9 mouse cellular contexts compared by ENCODE assay signal in the genomic region with DNA sequence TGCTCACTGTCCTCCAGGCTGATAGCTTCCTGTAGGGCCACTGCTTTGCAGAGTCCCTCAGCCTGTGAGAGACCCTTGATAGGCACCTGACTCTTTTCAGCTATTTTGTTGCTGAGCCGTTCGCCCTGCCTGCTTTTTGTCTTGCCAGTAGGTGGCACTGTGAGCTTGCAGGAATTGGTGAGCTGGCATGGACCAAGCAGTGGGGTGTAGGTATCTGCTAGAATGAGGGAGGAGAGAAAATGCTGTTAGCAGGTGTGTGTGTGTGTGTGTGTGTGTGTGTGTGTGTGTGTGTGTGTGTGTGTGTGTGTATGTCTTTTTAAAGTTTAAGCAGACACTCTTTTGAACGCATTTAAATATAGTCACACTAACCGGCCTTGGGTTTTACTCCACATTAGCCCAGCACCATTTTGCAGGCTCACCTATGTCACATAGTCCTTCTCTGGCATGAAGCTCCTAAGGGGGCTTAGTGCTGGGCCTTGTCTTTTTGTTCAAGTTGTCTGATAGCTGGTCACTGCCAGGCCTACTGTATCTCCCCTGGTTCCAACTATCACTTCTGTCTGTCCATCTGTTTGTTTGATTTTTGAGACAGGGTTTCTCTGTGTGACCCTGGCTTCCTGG. TPM values are rescaled to one million over a fixed set of nuclear protein-coding genes. Genes with fewer than 3 reads are reported as not detected.
DNase-seq lines count a peak whose midpoint lies in the region; ATAC-seq and TF ChIP-seq lines count a peak whose summit lies in the region.
"Had no signal": no experiment of that assay in that cellular context is flagged by ENCODE, and none has a peak within 500 bp of the region (broad histone marks: within the 10 kb centered on the region; RNA-seq: fewer than 3 reads in every experiment).

No protein-coding gene starts in this region.

- H3K27ac ChIP-seq in kidney, embryonic 16.5 days (ENCODE audit: low read length) = no peak overlapping the region
- no peak overlapping the region for H3K27ac ChIP-seq in liver, adult 2 months (replicated peaks; ENCODE audit: insufficient read depth, low read depth, low read length)
- H3K27ac ChIP-seq in neural tube, embryonic 12.5 days = no peak overlapping the region
- no peak overlapping the region for H3K27ac ChIP-seq in stomach, embryonic 15.5 days
- H3K27ac ChIP-seq: embryonic facial prominence, embryonic 15.5 days had no signal

- 25% methylated on average over 4 of the region's 4 CpGs for WGBS in kidney, embryonic 16.5 days
- WGBS in liver, adult 2 months = 36% methylated on average over 4 of the region's 4 CpGs
- WGBS in neural tube, embryonic 12.5 days = 31% methylated on average over 4 of the region's 4 CpGs
- 17% methylated on average over 4 of the region's 4 CpGs for WGBS in stomach, embryonic 15.5 days

- TF ChIP-seq CTCF in liver, adult 2 months (IDR thresholded peaks at IDR 0.05; ENCODE audit: low read depth, low read length) = peak; percentile 96

- H3K27me3 ChIP-seq in kidney, embryonic 16.5 days (ENCODE audit: insufficient read depth, low read length) = peaks cover 13% of the 10 kb centered on the region
- H3K27me3 ChIP-seq in liver, adult 2 months (ENCODE audit: control insufficient read depth, insufficient read depth, low read length) = no peaks in the 10 kb centered on the region; the same call in 1 of the 2 replicates
- H3K27me3 ChIP-seq in neural tube, embryonic 12.5 days (replicated peaks) = peaks cover 6% of the 10 kb centered on the region; the same call in 1 of the 2 replicates
- H3K27me3 ChIP-seq in stomach, embryonic 15.5 days (replicated peaks) = peaks cover 14% of the 10 kb centered on the region; the same call in 1 of the 2 replicates

- no peaks in the 10 kb centered on the region for H3K79me2 ChIP-seq in liver, adult 2 months (ENCODE audit: control insufficient read depth, insufficient read depth, low read length)

- H3K4me2 ChIP-seq in kidney, embryonic 16.5 days (replicated peaks; ENCODE audit: low read depth, low read length) = no peak overlapping the region
- H3K4me2 ChIP-seq in neural tube, embryonic 12.5 days (replicated peaks) = no peak overlapping the region
- H3K4me2 ChIP-seq in stomach, embryonic 15.5 days = no peak overlapping the region
- H3K4me2 ChIP-seq: embryonic facial prominence, embryonic 15.5 days had no signal

- no peaks in the 10 kb centered on the region for H3K36me3 ChIP-seq in kidney, embryonic 16.5 days (ENCODE audit: insufficient read depth, low read length)
- no peaks in the 10 kb centered on the region for H3K36me3 ChIP-seq in liver, adult 2 months (ENCODE audit: control insufficient read depth, insufficient read depth, low read length)
- H3K36me3 ChIP-seq in neural tube, embryonic 12.5 days = no peaks in the 10 kb centered on the region
- H3K36me3 ChIP-seq in stomach, embryonic 15.5 days = no peaks in the 10 kb centered on the region
- H3K36me3 ChIP-seq: embryonic facial prominence, embryonic 15.5 days had no signal

- DNase-seq in A20 (ENCODE audit: low read depth, low spot score) = peak; percentile 90
- DNase-seq in adrenal gland, adult 2 months = peak; percentile 77
- DNase-seq in embryo, embryonic 11 days = peak; percentile 76
- DNase-seq in liver, adult 2 months (ENCODE audit: extremely low read depth, low read depth, low spot score) = peak; percentile 43

- H3K4me3 ChIP-seq in kidney, embryonic 16.5 days (ENCODE audit: low read length) = no peak overlapping the region
- H3K4me3 ChIP-seq in liver, adult 2 months (ENCODE audit: insufficient read depth, low read depth, low read length) = no peak overlapping the region
- no peak overlapping the region for H3K4me3 ChIP-seq in neural tube, embryonic 12.5 days
- no peak overlapping the region for H3K4me3 ChIP-seq in stomach, embryonic 15.5 days (replicated peaks)
- H3K4me3 ChIP-seq: embryonic facial prominence, embryonic 15.5 days had no signal

- ATAC-seq in granulocyte monocyte progenitor cell, adult 5-6 weeks (replicated peaks; ENCODE audit: poor library complexity, severe bottlenecking) = peak; percentile 78
- peak; percentile 54; the same call in 1 of the 2 replicates for ATAC-seq in kidney, embryonic 16.5 days (ENCODE audit: low FRiP score, low TSS enrichment)
- ATAC-seq in neural tube, embryonic 12.5 days (ENCODE audit: low FRiP score, low read depth) = peak; percentile 68; the same call in 1 of the 2 replicates
- ATAC-seq in stomach, embryonic 15.5 days (ENCODE audit: insufficient read depth, low FRiP score, low read depth) = peak; percentile 72; the same call in 1 of the 2 replicates

- H3K9ac ChIP-seq in kidney, embryonic 16.5 days (replicated peaks; ENCODE audit: low read length) = no peak overlapping the region
- H3K9ac ChIP-seq in liver, adult 2 months (ENCODE audit: low read depth, low read length) = no peak overlapping the region
- H3K9ac ChIP-seq in neural tube, embryonic 12.5 days = no peak overlapping the region
- H3K9ac ChIP-seq in stomach, embryonic 15.5 days = no peak overlapping the region
- H3K9ac ChIP-seq: embryonic facial prominence, embryonic 15.5 days had no signal

- H3K4me1 ChIP-seq in kidney, embryonic 16.5 days (ENCODE audit: insufficient read depth, low read length) = no peaks in the 10 kb centered on the region
- H3K4me1 ChIP-seq in liver, adult 2 months (ENCODE audit: control insufficient read depth, insufficient read depth, low read length) = no peaks in the 10 kb centered on the region
- no peaks in the 10 kb centered on the region for H3K4me1 ChIP-seq in neural tube, embryonic 12.5 days
- H3K4me1 ChIP-seq in stomach, embryonic 15.5 days = no peaks in the 10 kb centered on the region
- H3K4me1 ChIP-seq: embryonic facial prominence, embryonic 15.5 days had no signal

- TF ChIP-seq POLR2A in liver, adult 2 months (IDR thresholded peaks at IDR 0.05; ENCODE audit: extremely low read depth, insufficient read depth, low read length) = no peak

- H3K9me3 ChIP-seq in kidney, embryonic 16.5 days (ENCODE audit: low read length) = no peaks in the 10 kb centered on the region
- H3K9me3 ChIP-seq in neural tube, embryonic 12.5 days = no peaks in the 10 kb centered on the region
- no peaks in the 10 kb centered on the region for H3K9me3 ChIP-seq in stomach, embryonic 15.5 days
- H3K9me3 ChIP-seq: embryonic facial prominence, embryonic 15.5 days had no signal

RNA-seq across cellular contexts. Expression of gene Gm32742, which starts 3.4 kb away (rescaled TPM):
- not detected for total RNA-seq in adrenal gland, adult 2 months (2021)
- not detected in 2 replicates for polyA plus RNA-seq in adrenal gland, adult 2 months (2012; rRNA removed)
- total RNA-seq in granulocyte monocyte progenitor cell, adult 5-6 weeks (2014; fragmentation: Nextera tagmentation) = 0.70 TPM in 1 of 2 replicates, not detected in the other
- total RNA-seq in granulocyte monocyte progenitor cell, adult 5-6 weeks (2017) = 0.21 and 0.26 TPM in 2 replicates
- 0.01 and 0.03 TPM in 2 replicates for polyA plus RNA-seq in kidney, embryonic 16.5 days (2015; fragmentation: Nextera tagmentation; extraction: Ambion mirVana)
- total RNA-seq in liver, adult 2 months (2014; rRNA removed) = under 0.01 TPM in 1 of 2 replicates, not detected in the other
- not detected in 2 replicates for polyA plus RNA-seq in liver, adult 2 months (2012; rRNA removed)
- polyA plus RNA-seq in neural tube, embryonic 12.5 days (2016; fragmentation: Nextera tagmentation; extraction: Ambion mirVana) = 0.03 TPM in 1 of 2 replicates, not detected in the other
- 0.04 and 0.05 TPM in 2 replicates for polyA plus RNA-seq in stomach, embryonic 15.5 days (2015; fragmentation: Nextera tagmentation; extraction: Ambion mirVana)

RNA-seq across cellular contexts. Expression of gene Pou2af1, which starts 51.6 kb away (rescaled TPM):
- total RNA-seq in adrenal gland, adult 2 months (2021) = under 1 TPM; 0.32 to 0.48 TPM
- 0.41 and 0.45 TPM in 2 replicates for polyA plus RNA-seq in adrenal gland, adult 2 months (2012; rRNA removed)
- not detected in 2 replicates for total RNA-seq in granulocyte monocyte progenitor cell, adult 5-6 weeks (2014; fragmentation: Nextera tagmentation)
- not detected in 2 replicates for total RNA-seq in granulocyte monocyte progenitor cell, adult 5-6 weeks (2017)
- not detected in 2 replicates for polyA plus RNA-seq in kidney, embryonic 16.5 days (2015; fragmentation: Nextera tagmentation; extraction: Ambion mirVana)
- 0.37 and 1.0 TPM in 2 replicates for total RNA-seq in liver, adult 2 months (2014; rRNA removed)
- polyA plus RNA-seq in liver, adult 2 months (2012; rRNA removed) = 0.63 and 0.78 TPM in 2 replicates
- polyA plus RNA-seq in neural tube, embryonic 12.5 days (2016; fragmentation: Nextera tagmentation; extraction: Ambion mirVana) = 0.34 TPM in 1 of 2 replicates, not detected in the other
- 0.23 and 0.26 TPM in 2 replicates for polyA plus RNA-seq in stomach, embryonic 15.5 days (2015; fragmentation: Nextera tagmentation; extraction: Ambion mirVana)
